Mouse (Mus musculus) bone marrow macrophage, adult 2 months (primary cell): Measurements from ENCODE around the gene Prrx2. TPM values are rescaled to one million over a fixed set of nuclear protein-coding genes. Genes with fewer than 3 reads are reported as not detected.

Source experiments
- polyA plus RNA-seq: library from polyadenylated mRNA; stranded (reverse); fragments of >200 nt; gene quantifications from 2 replicates; pipeline ENCODE4 v1.2.4, GENCODE M21; 2012; ENCODE audit not compliant: missing spikeins, insufficient read depth, insufficient read length

Gene Prrx2
- polyA plus RNA-seq, 1 experiment, result not detected

Other genes with a start within 250 kb of the Prrx2 start
- gene Cstad, start 239.9 kb upstream of the Prrx2 start, polyA plus RNA-seq, result 0.87 and 2.8 TPM in 2 replicates
- not detected in 2 replicates for gene 1700001O22Rik, start 31.3 kb upstream of the Prrx2 start, polyA plus RNA-seq
- gene Ntmt1, start 27.1 kb upstream of the Prrx2 start, polyA plus RNA-seq, result 7.4 and 9.3 TPM in 2 replicates
- 19.2 and 19.6 TPM in 2 replicates for gene Asb6, start 4.6 kb upstream of the Prrx2 start, polyA plus RNA-seq
- gene Ptges, start 94.9 kb downstream of the Prrx2 start, polyA plus RNA-seq, result 0.80 and 2.7 TPM in 2 replicates
- gene Tor1b, start 118.0 kb downstream of the Prrx2 start, polyA plus RNA-seq, result 26.9 and 28.3 TPM in 2 replicates
- 45.2 and 53.7 TPM in 2 replicates for gene Tor1a, start 133.0 kb downstream of the Prrx2 start, polyA plus RNA-seq
- 90.8 and 96.9 TPM in 2 replicates for gene BC005624, start 147.2 kb downstream of the Prrx2 start, polyA plus RNA-seq
- gene Usp20, start 147.3 kb downstream of the Prrx2 start, polyA plus RNA-seq, result 7.1 and 9.7 TPM in 2 replicates